Comparison of ENCODE assay signal across 13 mouse cellular contexts in genomic region chr7:126464121-126464520, GRCm38 (mm10). TPM values are rescaled to one million over a fixed set of nuclear protein-coding genes. Genes with fewer than 3 reads are reported as not detected.
DNase-seq lines count a peak whose midpoint lies in the region; ATAC-seq and TF ChIP-seq lines count a peak whose summit lies in the region.
"Had no signal": no experiment of that assay in that cellular context is flagged by ENCODE, and none has a peak within 500 bp of the region (broad histone marks: within the 10 kb centered on the region; RNA-seq: fewer than 3 reads in every experiment).

No protein-coding gene starts in this region.

- H3K4me1 ChIP-seq in lung, embryonic 14.5 days (ENCODE audit: insufficient read depth): no peaks in the 10 kb centered on the region
- peaks cover 4% of the 10 kb centered on the region; the same call in 1 of the 2 replicates for H3K4me1 ChIP-seq in lung, adult 2 months (ENCODE audit: control insufficient read depth, insufficient read depth, low read length)
- H3K4me1 ChIP-seq in bone marrow, adult 2 months (ENCODE audit: control insufficient read depth, insufficient read depth, low read length): no peaks in the 10 kb centered on the region; the same call in none of the 2 replicates
- H3K4me1 ChIP-seq in forebrain, embryonic 16.5 days (replicated peaks; ENCODE audit: control insufficient read depth, insufficient read depth, low read length): no peaks in the 10 kb centered on the region

- no peak for TF ChIP-seq CTCF in lung, embryonic 14.5 days (IDR thresholded peaks at IDR 0.05; ENCODE audit: low read depth)
- no peak for TF ChIP-seq CTCF in lung, adult 2 months (IDR thresholded peaks at IDR 0.05; ENCODE audit: insufficient read depth, low read length)
- no peak for TF ChIP-seq CTCF in bone marrow, adult 2 months (IDR thresholded peaks at IDR 0.05; ENCODE audit: control insufficient read depth, insufficient read depth, low read length)

- no peaks in the 10 kb centered on the region for H3K9me3 ChIP-seq in lung, embryonic 14.5 days (ENCODE audit: low read depth, low read length)
- no peaks in the 10 kb centered on the region for H3K9me3 ChIP-seq in forebrain, embryonic 16.5 days (ENCODE audit: control insufficient read depth, low read length)

- peaks cover 30% of the 10 kb centered on the region for H3K36me3 ChIP-seq in lung, embryonic 14.5 days (ENCODE audit: insufficient read depth)
- peaks cover 11% of the 10 kb centered on the region for H3K36me3 ChIP-seq in forebrain, embryonic 16.5 days (ENCODE audit: control insufficient read depth, insufficient read depth)

- no peak for TF ChIP-seq POLR2A in lung, adult 2 months (IDR thresholded peaks at IDR 0.05; ENCODE audit: borderline replicate concordance, extremely low read depth, low read depth, low read length)
- no peak for TF ChIP-seq POLR2A in bone marrow, adult 2 months (IDR thresholded peaks at IDR 0.05; ENCODE audit: borderline replicate concordance, control insufficient read depth, low read depth, low read length)

- H3K9ac ChIP-seq in lung, embryonic 14.5 days: 0 out of 2 replicates have a peak overlapping the region, but pooled peaks have one; percentile 6
- no peak overlapping the region for H3K9ac ChIP-seq in forebrain, embryonic 16.5 days (replicated peaks; ENCODE audit: low read depth, low read length)

- no peak overlapping the region for H3K27ac ChIP-seq in lung, embryonic 14.5 days (ENCODE audit: low read depth)
- H3K27ac ChIP-seq in bone marrow, adult 2 months (ENCODE audit: control insufficient read depth, insufficient read depth, low read depth, low read length, poor library complexity): peak overlapping the region; percentile 26
- no peak overlapping the region for H3K27ac ChIP-seq in forebrain, embryonic 16.5 days (ENCODE audit: low read length)
- H3K27ac ChIP-seq: kidney, postnatal 0 days had no signal

- no peak overlapping the region for H3K4me2 ChIP-seq in lung, embryonic 14.5 days
- no peak overlapping the region for H3K4me2 ChIP-seq in forebrain, embryonic 16.5 days (ENCODE audit: low read length)

- H3K4me3 ChIP-seq in lung, embryonic 14.5 days (ENCODE audit: low read depth, low read length): no peak overlapping the region
- no peak overlapping the region for H3K4me3 ChIP-seq in lung, adult 2 months (replicated peaks; ENCODE audit: extremely low read depth, low read depth, low read length)
- no peak overlapping the region for H3K4me3 ChIP-seq in bone marrow, adult 2 months (replicated peaks; ENCODE audit: control insufficient read depth, low read depth, low read length)
- no peak overlapping the region for H3K4me3 ChIP-seq in forebrain, embryonic 16.5 days (replicated peaks; ENCODE audit: low read length)

- 48% methylated on average over 4 of the region's 4 CpGs for WGBS in lung, embryonic 14.5 days
- WGBS in lung, adult 2 months: 55% methylated on average over 4 of the region's 4 CpGs
- 9% methylated on average over 4 of the region's 4 CpGs for WGBS in bone marrow, adult 2 months
- WGBS in forebrain, embryonic 16.5 days: 61% methylated on average over 4 of the region's 4 CpGs

- DNase-seq in lung, embryonic 14.5 days: no peak
- no peak for DNase-seq in lung, adult 2 months
- DNase-seq in gastrocnemius, postnatal 25 days: peak; percentile 85
- no peak for DNase-seq in layer of hippocampus, adult 18-20 months (ENCODE audit: low spot score in 2 of 2)
- DNase-seq: cerebellum, adult 9-10 months; right cerebral cortex, adult 18-20 months; thymus, adult 18-20 months had no signal

- ATAC-seq in lung, embryonic 14.5 days (ENCODE audit: insufficient read depth): no peak
- peak; percentile 85 for ATAC-seq in megakaryocyte, adult 5-6 weeks (ENCODE audit: poor library complexity, severe bottlenecking)
- no peak for ATAC-seq in frontal cortex, adult (ENCODE audit: low TSS enrichment)
- ATAC-seq in forebrain, embryonic 16.5 days: no peak

- H3K27me3 ChIP-seq in lung, embryonic 14.5 days (ENCODE audit: insufficient read depth, low read length): no peaks in the 10 kb centered on the region
- H3K27me3 ChIP-seq in forebrain, embryonic 16.5 days (replicated peaks; ENCODE audit: control insufficient read depth, insufficient read depth, low read length): no peaks in the 10 kb centered on the region

RNA-seq across cellular contexts. Expression of gene Atp2a1, which starts 1.2 kb away (rescaled TPM):
- polyA plus RNA-seq in lung, embryonic 14.5 days (2014; fragmentation: Nextera tagmentation; extraction: Ambion mirVana): 0.32 TPM in 1 of 2 replicates, not detected in the other
- polyA plus RNA-seq in lung, adult 2 months (2012; rRNA removed): 10.7 and 289 TPM in 2 replicates
- 12.0 and 13.4 TPM in 2 replicates for polyA plus RNA-seq in bone marrow, adult 2 months (2011; ENCODE audit: insufficient read depth, insufficient read length, low replicate concordance, missing spikeins)
- over 10,000 TPM; 22,501 to 25,220 TPM for total RNA-seq in gastrocnemius, postnatal 25 days (2021)
- 0.07 and 0.52 TPM in 2 replicates for total RNA-seq in megakaryocyte, adult 5-6 weeks (2015)
- not detected in 2 replicates for total RNA-seq in megakaryocyte, adult 5-6 weeks (2017)
- polyA plus RNA-seq in forebrain, embryonic 16.5 days (2015; fragmentation: Nextera tagmentation; extraction: Ambion mirVana): 0.30 and 0.51 TPM in 2 replicates
- 1 to 10 TPM; 1.0 TPM for total RNA-seq in layer of hippocampus, adult 18-20 months (2021)
- total RNA-seq: adrenal gland, adult 2 months had no signal
- polyA plus RNA-seq: adrenal gland, adult 2 months had no signal

RNA-seq across cellular contexts. Expression of gene Sh2b1, which starts 11.1 kb away (rescaled TPM):
- 42.0 and 46.5 TPM in 2 replicates for polyA plus RNA-seq in lung, embryonic 14.5 days (2014; fragmentation: Nextera tagmentation; extraction: Ambion mirVana)
- 58.1 and 62.4 TPM in 2 replicates for polyA plus RNA-seq in lung, adult 2 months (2012; rRNA removed)
- 34.4 and 95.0 TPM in 2 replicates for polyA plus RNA-seq in bone marrow, adult 2 months (2011; ENCODE audit: insufficient read depth, insufficient read length, low replicate concordance, missing spikeins)
- total RNA-seq in gastrocnemius, postnatal 25 days (2021): 10 to 100 TPM; 41.5 to 43.9 TPM
- total RNA-seq in megakaryocyte, adult 5-6 weeks (2015): 18.2 and 20.6 TPM in 2 replicates
- total RNA-seq in megakaryocyte, adult 5-6 weeks (2017): 9.9 and 10.6 TPM in 2 replicates
- 71.2 and 73.9 TPM in 2 replicates for polyA plus RNA-seq in forebrain, embryonic 16.5 days (2015; fragmentation: Nextera tagmentation; extraction: Ambion mirVana)
- total RNA-seq in layer of hippocampus, adult 18-20 months (2021): 10 to 100 TPM; 75.0 to 76.4 TPM

RNA-seq across cellular contexts. Expression of gene Tufm, which starts 23.0 kb away (rescaled TPM):
- polyA plus RNA-seq in lung, embryonic 14.5 days (2014; fragmentation: Nextera tagmentation; extraction: Ambion mirVana): 126 and 128 TPM in 2 replicates
- polyA plus RNA-seq in lung, adult 2 months (2012; rRNA removed): 53.1 and 71.0 TPM in 2 replicates
- polyA plus RNA-seq in bone marrow, adult 2 months (2011; ENCODE audit: insufficient read depth, insufficient read length, low replicate concordance, missing spikeins): 16.7 and 36.3 TPM in 2 replicates
- total RNA-seq in gastrocnemius, postnatal 25 days (2021): 100 to 1,000 TPM; 131 to 139 TPM
- total RNA-seq in megakaryocyte, adult 5-6 weeks (2015): 40.2 and 44.3 TPM in 2 replicates
- total RNA-seq in megakaryocyte, adult 5-6 weeks (2017): 33.8 and 44.9 TPM in 2 replicates
- 131 and 140 TPM in 2 replicates for polyA plus RNA-seq in forebrain, embryonic 16.5 days (2015; fragmentation: Nextera tagmentation; extraction: Ambion mirVana)
- 10 to 100 TPM; 78.7 to 84.1 TPM for total RNA-seq in layer of hippocampus, adult 18-20 months (2021)

RNA-seq across cellular contexts. Expression of gene Rabep2, which starts 35.6 kb away (rescaled TPM):
- 33.8 and 34.5 TPM in 2 replicates for polyA plus RNA-seq in lung, embryonic 14.5 days (2014; fragmentation: Nextera tagmentation; extraction: Ambion mirVana)
- 31.4 and 33.2 TPM in 2 replicates for polyA plus RNA-seq in lung, adult 2 months (2012; rRNA removed)
- polyA plus RNA-seq in bone marrow, adult 2 months (2011; ENCODE audit: insufficient read depth, insufficient read length, low replicate concordance, missing spikeins): 10.7 and 28.6 TPM in 2 replicates
- total RNA-seq in gastrocnemius, postnatal 25 days (2021): 10 to 100 TPM; 11.2 to 14.6 TPM
- 6.7 and 6.8 TPM in 2 replicates for total RNA-seq in megakaryocyte, adult 5-6 weeks (2015)
- 21.4 and 25.0 TPM in 2 replicates for total RNA-seq in megakaryocyte, adult 5-6 weeks (2017)
- 24.4 and 26.5 TPM in 2 replicates for polyA plus RNA-seq in forebrain, embryonic 16.5 days (2015; fragmentation: Nextera tagmentation; extraction: Ambion mirVana)
- total RNA-seq in layer of hippocampus, adult 18-20 months (2021): 10 to 100 TPM; 14.2 to 15.2 TPM

RNA-seq across cellular contexts. Expression of gene Atxn2l, which starts 39.1 kb away (rescaled TPM):
- 57.0 and 61.9 TPM in 2 replicates for polyA plus RNA-seq in lung, embryonic 14.5 days (2014; fragmentation: Nextera tagmentation; extraction: Ambion mirVana)
- 152 and 216 TPM in 2 replicates for polyA plus RNA-seq in lung, adult 2 months (2012; rRNA removed)
- polyA plus RNA-seq in bone marrow, adult 2 months (2011; ENCODE audit: insufficient read depth, insufficient read length, low replicate concordance, missing spikeins): 78.5 and 156 TPM in 2 replicates
- 10 to 100 TPM; 26.0 to 26.4 TPM for total RNA-seq in gastrocnemius, postnatal 25 days (2021)
- 75.5 and 84.4 TPM in 2 replicates for total RNA-seq in megakaryocyte, adult 5-6 weeks (2015)
- total RNA-seq in megakaryocyte, adult 5-6 weeks (2017): 26.1 and 40.5 TPM in 2 replicates
- 65.4 and 69.9 TPM in 2 replicates for polyA plus RNA-seq in forebrain, embryonic 16.5 days (2015; fragmentation: Nextera tagmentation; extraction: Ambion mirVana)
- total RNA-seq in layer of hippocampus, adult 18-20 months (2021): 100 to 1,000 TPM; 116 to 121 TPM
